Mouse (Mus musculus): ENCODE measurements at regions not wholly inside any gene's neighbourhood (a gene's known extent, or its start where the extent isn't known, plus 50 kb on each side); places are given as distances from the start of the nearest gene placed in this dataset.

DNA sequence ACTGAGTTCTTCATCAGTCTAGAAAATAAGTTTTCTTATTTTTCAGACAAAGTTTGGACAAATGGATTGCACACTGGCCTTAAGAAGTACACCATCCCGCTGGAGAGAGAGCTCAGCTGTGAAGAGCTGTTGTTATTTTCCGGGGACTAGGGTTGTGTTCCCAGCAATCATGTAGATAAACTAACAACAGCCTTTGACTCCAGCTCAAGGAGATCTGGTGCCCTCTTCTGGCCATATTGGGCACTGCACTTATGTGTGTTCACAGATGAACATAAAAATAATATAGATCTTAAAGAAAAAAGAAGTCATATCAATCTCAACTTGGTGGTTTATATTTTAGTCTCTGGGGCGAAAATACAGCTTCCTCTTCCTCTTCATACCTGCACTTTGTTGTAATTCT is 633.0 kb downstream of the Dok5 start:
- TF ChIP-seq CTCF (conservative IDR thresholded peaks at IDR 0.05 in 1 of 2, IDR thresholded peaks at IDR 0.05 in 1 of 2; ENCODE audit: low read depth in 2 of 2, low read length in 2 of 2) (no peak), E2F4 (IDR thresholded peaks at IDR 0.05; ENCODE audit: insufficient replicate concordance, low read depth, low read length) (no peak)

Data from CH12.LX (cell line).